Mouse (Mus musculus) MEL (cell line): ENCODE measurements around the gene Tmem14c. TPM values are rescaled to one million over a fixed set of nuclear protein-coding genes. Genes with fewer than 3 reads are reported as not detected.

Experiments used
- DNase-seq: peaks from one replicate; pipeline ENCODE4 v3.0.0; 2011; ENCODE audit warnings: low read depth, low spot score
- H3K27ac ChIP-seq: 2 replicates; pipeline ENCODE4 v1.5.1; 2012; ENCODE audit warnings: low read depth, mild to moderate bottlenecking, control low read depth, low read length, moderate library complexity; ENCODE audit not compliant: control insufficient read depth
- H3K27me3 ChIP-seq, 2 experiments: fragments of 150-350 bp in 1 of 2; sonication (generic) in 1 of 2; 2 replicates each; pipeline ENCODE4 v1.6.1; 2012; ENCODE audit warnings: low read length in 2 of 2, mild to moderate bottlenecking in 2 of 2, improper control_type of control experiment in 1 of 2, moderate library complexity in 1 of 2; ENCODE audit not compliant: insufficient read depth in 2 of 2, control insufficient read depth in 1 of 2
- H3K36me3 ChIP-seq, 2 experiments: 2 replicates each; pipeline ENCODE4 v1.6.1; 2012 to 2014; ENCODE audit warnings: low read length in 2 of 2, improper control_type of control experiment in 1 of 2, inconsistent platforms in 1 of 2, mild to moderate bottlenecking in 1 of 2; ENCODE audit not compliant: insufficient read depth in 2 of 2, control insufficient read depth in 1 of 2
- H3K4me1 ChIP-seq, 2 experiments: fragments of 150-350 bp in 1 of 2; sonication (generic) in 1 of 2; 2 replicates each; pipeline ENCODE4 v1.6.1; 2012; ENCODE audit warnings: low read length in 2 of 2, improper control_type of control experiment in 1 of 2, mild to moderate bottlenecking in 1 of 2; ENCODE audit not compliant: insufficient read depth in 2 of 2, control insufficient read depth in 1 of 2
- H3K4me3 ChIP-seq, 2 experiments: fragments of 150-350 bp in 1 of 2; sonication (generic) in 1 of 2; 2 replicates each; pipeline ENCODE4 v1.5.1; 2012; ENCODE audit warnings: low read depth in 2 of 2, low read length in 2 of 2, mild to moderate bottlenecking in 2 of 2, moderate library complexity in 2 of 2, control low read depth in 1 of 2, improper control_type of control experiment in 1 of 2; ENCODE audit not compliant: control insufficient read depth in 1 of 2, insufficient read depth in 1 of 2
- H3K79me2 ChIP-seq: 2 replicates; pipeline ENCODE4 v1.6.1; 2012; ENCODE audit warnings: mild to moderate bottlenecking, low read length, moderate library complexity; ENCODE audit not compliant: control insufficient read depth, poor library complexity, insufficient read depth
- H3K9ac ChIP-seq: 2 replicates; pipeline ENCODE4 v1.6.1; 2012; ENCODE audit warnings: low read depth, mild to moderate bottlenecking, control low read depth, low read length, moderate library complexity; ENCODE audit not compliant: control insufficient read depth, poor library complexity, severe bottlenecking
- H3K9me3 ChIP-seq: fragments of 150-350 bp; sonication (generic); replicated peaks from 2 replicates; pipeline ENCODE4 v1.6.1; 2012; ENCODE audit warnings: mild to moderate bottlenecking, low read length, improper control_type of control experiment, moderate library complexity; ENCODE audit not compliant: insufficient read depth
- CHD1 ChIP-seq: IDR thresholded peaks from 2 replicates; pipeline ENCODE4 v1.6.1; 2012; ENCODE audit warnings: low read depth, mild to moderate bottlenecking, inconsistent platforms, low read length, improper control_type of control experiment
- CTCF ChIP-seq, 3 experiments: IDR thresholded peaks in 2 of 3; conservative IDR thresholded peaks in 1 of 3; 2 replicates each; pipeline ENCODE4 v1.5.1; 2011 to 2012; ENCODE audit warnings: low read length in 3 of 3, low read depth in 2 of 3, mild to moderate bottlenecking in 2 of 3, improper control_type of control experiment in 1 of 3, inconsistent platforms in 1 of 3, mixed read lengths in 1 of 3, moderate library complexity in 1 of 3; ENCODE audit not compliant: control insufficient read depth in 1 of 3, insufficient read depth in 1 of 3, poor library complexity in 1 of 3, severe bottlenecking in 1 of 3
- ELF1 ChIP-seq: IDR thresholded peaks from 2 replicates; pipeline ENCODE4 v1.6.1; 2014; ENCODE audit warnings: low read depth, mild to moderate bottlenecking, inconsistent platforms, low read length, improper control_type of control experiment, moderate library complexity
- EP300 ChIP-seq, 2 experiments: IDR thresholded peaks; 2 replicates each; pipeline ENCODE4 v1.6.1; 2011; ENCODE audit warnings: improper control_type of control experiment in 2 of 2, low read length in 2 of 2, low read depth in 1 of 2, mild to moderate bottlenecking in 1 of 2
- GABPA ChIP-seq: IDR thresholded peaks from 2 replicates; pipeline ENCODE4 v1.6.1; 2012; ENCODE audit warnings: low read depth, mild to moderate bottlenecking, inconsistent platforms, low read length, improper control_type of control experiment, moderate library complexity
- GATA1 ChIP-seq: IDR thresholded peaks from 2 replicates; pipeline ENCODE4 v1.6.1; 2011; ENCODE audit warnings: low read depth, low read length, improper control_type of control experiment
- HCFC1 ChIP-seq: IDR thresholded peaks from 2 replicates; pipeline ENCODE4 v1.6.1; 2012; ENCODE audit warnings: low read depth, mild to moderate bottlenecking, inconsistent platforms, low read length, improper control_type of control experiment, moderate library complexity
- JUND ChIP-seq: IDR thresholded peaks from 2 replicates; pipeline ENCODE4 v1.6.1; 2011; ENCODE audit warnings: low read depth, mild to moderate bottlenecking, improper control_type of control experiment, low read length
- KAT2A ChIP-seq: conservative IDR thresholded peaks from 2 replicates; pipeline ENCODE4 v1.6.1; 2012; ENCODE audit warnings: low read depth, low read length, improper control_type of control experiment, inconsistent platforms
- MAFK ChIP-seq: IDR thresholded peaks from 2 replicates; pipeline ENCODE4 v1.6.1; 2011; ENCODE audit warnings: low read depth, mild to moderate bottlenecking, low read length, improper control_type of control experiment, borderline replicate concordance
- MAX ChIP-seq: IDR thresholded peaks from 2 replicates; pipeline ENCODE4 v1.6.1; 2011; ENCODE audit warnings: low read length, improper control_type of control experiment
- MAZ ChIP-seq: IDR thresholded peaks from 2 replicates; pipeline ENCODE4 v1.6.1; 2012; ENCODE audit warnings: low read depth, mild to moderate bottlenecking, inconsistent platforms, low read length, improper control_type of control experiment
- MEF2A ChIP-seq: IDR thresholded peaks from 2 replicates; pipeline ENCODE4 v1.6.1; 2014; ENCODE audit warnings: low read depth, mild to moderate bottlenecking, inconsistent platforms, low read length, improper control_type of control experiment; ENCODE audit not compliant: poor library complexity, insufficient replicate concordance, severe bottlenecking; ENCODE audit errors: extremely low read depth
- MYB ChIP-seq: IDR thresholded peaks from 2 replicates; pipeline ENCODE4 v1.6.1; 2011; ENCODE audit warnings: mild to moderate bottlenecking, low read depth, low read length, improper control_type of control experiment
- POLR2A ChIP-seq, 2 experiments: IDR thresholded peaks; 2 replicates each; pipeline ENCODE4 v1.6.1; 2011 to 2012; ENCODE audit warnings: low read length in 2 of 2, mild to moderate bottlenecking in 2 of 2, control low read depth in 1 of 2, improper control_type of control experiment in 1 of 2, low read depth in 1 of 2, moderate library complexity in 1 of 2; ENCODE audit not compliant: control insufficient read depth in 1 of 2, insufficient read depth in 1 of 2, poor library complexity in 1 of 2
- RCOR1 ChIP-seq: IDR thresholded peaks from 2 replicates; pipeline ENCODE4 v1.6.1; 2012; ENCODE audit warnings: low read depth, mild to moderate bottlenecking, inconsistent platforms, low read length, improper control_type of control experiment
- TAL1 ChIP-seq: IDR thresholded peaks from 2 replicates; pipeline ENCODE4 v1.6.1; 2012; ENCODE audit warnings: mild to moderate bottlenecking, inconsistent platforms, low read length, moderate library complexity, mixed read lengths
- TBP ChIP-seq: IDR thresholded peaks from 2 replicates; pipeline ENCODE4 v1.8.0; 2011; ENCODE audit warnings: low read depth, low read length, improper control_type of control experiment
- TCF12 ChIP-seq: IDR thresholded peaks from 2 replicates; pipeline ENCODE4 v1.6.1; 2014; ENCODE audit warnings: low read depth, mild to moderate bottlenecking, inconsistent platforms, low read length, improper control_type of control experiment, moderate library complexity
- UBTF ChIP-seq: IDR thresholded peaks from 2 replicates; pipeline ENCODE4 v1.6.1; 2012; ENCODE audit warnings: low read depth, mild to moderate bottlenecking, inconsistent platforms, low read length, improper control_type of control experiment, moderate library complexity, borderline replicate concordance; ENCODE audit not compliant: insufficient read depth
- USF2 ChIP-seq, 2 experiments: IDR thresholded peaks; 2 replicates each; pipeline ENCODE4 v1.6.1; 2011 to 2012; ENCODE audit warnings: improper control_type of control experiment in 2 of 2, low read length in 2 of 2, borderline replicate concordance in 1 of 2, inconsistent platforms in 1 of 2, low read depth in 1 of 2, mild to moderate bottlenecking in 1 of 2; ENCODE audit not compliant: insufficient read depth in 1 of 2
- ZKSCAN1 ChIP-seq: IDR thresholded peaks from 2 replicates; pipeline ENCODE4 v1.6.1; 2012; ENCODE audit warnings: low read depth, mild to moderate bottlenecking, inconsistent platforms, low read length, improper control_type of control experiment, moderate library complexity
- ZMIZ1 ChIP-seq: IDR thresholded peaks from 2 replicates; pipeline ENCODE4 v1.6.1; 2012; ENCODE audit warnings: low read depth, mild to moderate bottlenecking, inconsistent platforms, low read length, improper control_type of control experiment, moderate library complexity
- ZNF384 ChIP-seq: IDR thresholded peaks from 2 replicates; pipeline ENCODE4 v1.6.1; 2012; ENCODE audit warnings: low read depth, mild to moderate bottlenecking, inconsistent platforms, low read length, improper control_type of control experiment
- polyA plus RNA-seq, 2 experiments: library from polyadenylated mRNA; stranded (reverse) in 1 of 2; unstranded in 1 of 2; fragments of >175 nt in 1 of 2; fragments of >200 nt in 1 of 2; gene quantifications; 2 replicates each; pipeline versions ENCODE4 v1.2.1 to v1.2.4; 2012; ENCODE audit warnings: low replicate concordance in 2 of 2, low read depth in 1 of 2; ENCODE audit not compliant: insufficient read length in 2 of 2, insufficient read depth in 1 of 2, missing spikeins in 1 of 2
- total RNA-seq: library from RNA; depleted of rRNA; stranded (reverse); fragments of 300-350 nt; gene quantifications from 2 replicates; pipeline ENCODE4 v1.2.3, GENCODE M21; 2012

The Tmem14c gene
- total and polyA plus RNA-seq, 3 experiments: 294 to 319 TPM; not detected in 1

DNA sequence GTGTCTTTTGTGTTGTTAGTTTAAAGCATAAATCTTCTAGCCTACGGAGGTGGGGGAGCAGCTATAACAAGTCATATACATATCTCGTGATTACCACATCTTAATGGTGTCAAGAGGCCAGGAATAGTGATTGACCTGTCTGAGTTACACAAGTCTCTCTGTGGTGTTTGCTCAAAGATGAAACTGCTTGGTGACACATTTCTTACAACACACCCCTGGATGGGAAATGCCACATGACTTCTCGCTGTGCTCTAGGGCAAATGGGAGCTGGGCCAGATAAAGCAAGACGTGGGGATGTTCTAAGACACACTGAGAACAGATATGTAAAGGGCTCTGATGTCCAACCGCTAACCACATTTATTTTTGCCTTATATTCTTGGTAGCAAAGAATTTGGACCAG is 44.8 kb upstream of the Tmem14c start:
- Histone ChIP-seq H3K27me3 (no peaks in the 10 kb centered on the region), H3K79me2 (no peaks in the 10 kb centered on the region), H3K36me3 (peaks cover 0 to 4% of the 10 kb centered on the region in 2 experiments; a peak in 1 of 4 replicates), H3K4me3 (no peak overlapping the region), H3K9ac (no peak overlapping the region), H3K9me3 (no peaks in the 10 kb centered on the region), H3K27ac (no peak overlapping the region), H3K4me1 (peaks cover 2 to 14% of the 10 kb centered on the region in 2 experiments; a peak in 3 of 4 replicates)
- no peak for DNase-seq
- TF ChIP-seq ZNF384: no peak
- no peak for TF ChIP-seq TAL1
- no peak for TF ChIP-seq GATA1
- TF ChIP-seq GABPA: no peak
- TF ChIP-seq JUND: no peak
- no peak for TF ChIP-seq MAZ
- no peak for TF ChIP-seq TCF12
- no peak for TF ChIP-seq CHD1
- no peak for TF ChIP-seq UBTF
- TF ChIP-seq ZMIZ1: no peak
- no peak for TF ChIP-seq USF2 (IDR thresholded peaks at IDR 0.05; ENCODE audit: borderline replicate concordance in 1 of 2, insufficient read depth in 1 of 2, low read depth in 1 of 2, low read length in 2 of 2)
- TF ChIP-seq EP300 (IDR thresholded peaks at IDR 0.05; ENCODE audit: low read depth in 1 of 2, low read length in 2 of 2): no peak
- no peak for TF ChIP-seq MAX
- no peak for TF ChIP-seq HCFC1

DNA sequence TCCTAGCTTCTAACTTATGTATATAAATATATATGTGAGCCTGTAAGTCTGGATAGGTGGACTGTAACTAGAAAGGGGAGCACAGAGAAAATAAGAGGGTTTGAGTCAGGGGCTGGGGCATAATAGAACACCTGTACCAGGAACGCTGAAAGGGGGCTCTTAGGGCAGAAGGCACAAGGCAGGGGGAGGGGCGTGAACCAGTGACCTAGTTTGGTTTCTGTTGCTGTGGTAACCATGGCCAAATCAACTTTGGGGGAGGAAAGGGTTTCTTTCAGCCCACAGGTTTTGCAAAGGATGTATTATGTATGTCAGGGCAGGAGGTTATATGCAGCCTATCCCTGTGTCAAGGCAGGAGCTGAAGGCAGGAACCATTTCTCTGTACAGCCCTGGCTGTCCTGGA is 44.3 kb upstream of the Tmem14c start:
- TF ChIP-seq KAT2A (no peak), MAX (no peak), HCFC1 (no peak), MEF2A (no peak), MAFK (no peak), CTCF (IDR thresholded peaks at IDR 0.05 in 2 of 3, conservative IDR thresholded peaks at IDR 0.05 in 1 of 3; ENCODE audit: control insufficient read depth in 1 of 3, insufficient read depth in 1 of 3, low read depth in 2 of 3, low read length in 3 of 3, poor library complexity in 1 of 3, severe bottlenecking in 1 of 3) (no peak), POLR2A (IDR thresholded peaks at IDR 0.05; ENCODE audit: control insufficient read depth in 1 of 2, insufficient read depth in 1 of 2, low read depth in 1 of 2, low read length in 2 of 2, poor library complexity in 1 of 2) (no peak), TBP (no peak), RCOR1 (no peak), ELF1 (no peak), ZKSCAN1 (no peak), GABPA (no peak), EP300 (IDR thresholded peaks at IDR 0.05; ENCODE audit: low read depth in 1 of 2, low read length in 2 of 2) (no peak), USF2 (IDR thresholded peaks at IDR 0.05; ENCODE audit: borderline replicate concordance in 1 of 2, insufficient read depth in 1 of 2, low read depth in 1 of 2, low read length in 2 of 2) (no peak), MYB (no peak)
- H3K79me2 ChIP-seq: no peaks in the 10 kb centered on the region
- H3K9ac ChIP-seq: no peak overlapping the region
- no peak overlapping the region for H3K27ac ChIP-seq
- DNase-seq: no peak
- H3K36me3 ChIP-seq: peaks cover 0 to 4% of the 10 kb centered on the region in 2 experiments; a peak in 1 of 4 replicates
- no peak overlapping the region for H3K4me3 ChIP-seq
- no peaks in the 10 kb centered on the region for H3K27me3 ChIP-seq
- H3K9me3 ChIP-seq: no peaks in the 10 kb centered on the region
- peaks cover 2 to 14% of the 10 kb centered on the region in 2 experiments; a peak in 3 of 4 replicates for H3K4me1 ChIP-seq
